Mouse (Mus musculus): ENCODE measurements around the gene Cfdp1. TPM values are rescaled to one million over a fixed set of nuclear protein-coding genes. Genes with fewer than 3 reads are reported as not detected.

Cfdp1 gene
- polyA plus RNA-seq, 1 experiment from 2014 or later = 117 TPM

DNA sequence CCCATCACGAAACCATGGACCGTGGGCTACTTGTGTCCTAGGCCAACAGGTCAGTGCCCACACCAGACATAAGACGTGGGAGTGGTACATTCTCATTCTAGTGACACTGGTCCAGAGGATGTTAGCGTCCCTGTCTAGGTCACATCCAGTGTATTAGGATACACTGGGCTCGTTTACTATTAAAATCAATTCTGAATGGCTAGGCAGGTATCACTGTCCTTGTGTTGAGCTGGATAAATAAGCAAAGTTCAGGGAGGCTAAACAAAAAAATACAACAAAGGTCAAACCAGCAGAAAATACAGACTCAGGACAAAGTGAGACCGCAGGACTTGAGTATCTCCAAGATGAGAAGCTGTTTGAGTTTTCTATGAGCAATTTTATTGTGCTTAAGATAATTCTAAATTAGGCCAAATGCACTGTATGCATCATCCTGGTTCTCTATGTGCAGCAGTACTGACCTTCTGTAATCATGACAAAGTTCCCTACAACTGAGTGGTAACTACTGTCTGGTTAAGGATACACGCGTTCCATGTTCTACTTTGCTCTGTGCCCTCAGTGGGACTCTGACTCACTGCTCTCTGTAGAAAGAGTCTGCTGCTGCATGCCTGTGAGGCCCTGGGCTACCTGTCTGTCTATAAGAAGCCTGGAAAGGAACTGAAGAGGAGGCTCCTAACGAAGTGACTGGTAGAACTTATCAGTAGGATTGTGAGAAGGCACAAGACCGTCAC lies 73.2 kb downstream of the Cfdp1 start:
- Histone ChIP-seq H3K36me3 (peaks cover 3% of the 10 kb centered on the region; the same call in 1 of the 2 replicates), H3K27ac (no peak overlapping the region), H3K9ac (no peak overlapping the region), H3K27me3 (no peaks in the 10 kb centered on the region), H3K4me3 (no peak overlapping the region), H3K9me3 (replicated peaks) (no peaks in the 10 kb centered on the region), H3K4me1 (replicated peaks) (peaks cover 33% of the 10 kb centered on the region), H3K4me2 (no peak overlapping the region)
- ATAC-seq (replicated peaks; ENCODE audit: insufficient number of reproducible peaks, insufficient read depth, low FRiP score, low read depth) = no peak
- 88% methylated on average over 10 of the region's 10 CpGs for WGBS

DNA sequence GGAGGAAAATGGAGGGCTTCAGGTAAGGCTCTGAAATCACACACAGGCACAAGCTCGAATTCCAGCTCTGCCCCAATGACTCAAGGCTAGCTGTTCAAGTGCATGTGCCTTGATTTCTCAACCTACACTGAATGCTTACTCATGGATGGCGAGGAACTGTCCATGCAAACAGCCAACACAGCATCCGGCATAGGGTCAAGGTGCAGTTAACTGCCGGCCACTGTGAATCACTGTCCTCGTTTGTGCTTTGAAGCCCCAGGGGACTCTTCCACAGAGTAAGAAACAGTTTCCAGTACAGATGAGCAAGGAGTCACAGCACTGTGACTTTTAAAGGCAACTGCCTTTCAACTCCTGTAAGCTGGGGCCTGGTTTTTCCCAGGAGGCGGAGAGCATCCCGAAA lies 74.4 kb downstream of the Cfdp1 start:
- Histone ChIP-seq H3K9ac (no peak overlapping the region), H3K4me2 (no peak overlapping the region), H3K9me3 (replicated peaks) (no peaks in the 10 kb centered on the region), H3K36me3 (peaks cover 3% of the 10 kb centered on the region; the same call in 1 of the 2 replicates), H3K27ac (no peak overlapping the region), H3K4me3 (no peak overlapping the region), H3K4me1 (replicated peaks) (peaks cover 23% of the 10 kb centered on the region), H3K27me3 (no peaks in the 10 kb centered on the region)
- 67% methylated on average over 7 of the region's 7 CpGs for WGBS
- ATAC-seq (replicated peaks; ENCODE audit: insufficient number of reproducible peaks, insufficient read depth, low FRiP score, low read depth) = no peak

DNA sequence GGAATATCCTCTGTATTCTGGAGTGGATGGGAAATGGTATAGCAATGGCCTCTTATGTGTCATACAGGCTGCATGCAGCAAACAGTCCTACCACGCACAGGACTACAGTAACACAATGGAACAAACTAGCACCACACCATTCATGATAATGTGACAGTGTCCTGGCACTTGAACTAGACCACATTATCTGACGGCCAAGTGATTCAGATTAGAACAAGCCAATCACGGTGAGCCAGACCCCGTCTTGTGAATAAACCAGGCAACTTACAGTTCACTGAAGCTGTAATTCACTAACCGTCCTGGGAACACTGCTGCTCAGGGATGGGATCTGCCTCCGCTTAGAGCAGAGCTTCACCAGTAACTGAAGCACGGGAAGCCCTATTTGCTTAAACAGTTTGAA lies 75.3 kb downstream of the Cfdp1 start:
- peaks cover 3% of the 10 kb centered on the region; the same call in 1 of the 2 replicates for H3K36me3 ChIP-seq
- H3K27ac ChIP-seq = no peak overlapping the region; the same call in 1 of the 2 replicates
- no peaks in the 10 kb centered on the region for H3K27me3 ChIP-seq
- H3K4me2 ChIP-seq = no peak overlapping the region
- no peak overlapping the region for H3K9ac ChIP-seq
- 36% methylated on average over 7 of the region's 7 CpGs for WGBS
- H3K9me3 ChIP-seq (replicated peaks) = no peaks in the 10 kb centered on the region
- peaks cover 32% of the 10 kb centered on the region for H3K4me1 ChIP-seq (replicated peaks)
- H3K4me3 ChIP-seq = no peak overlapping the region
- peak; percentile 45; the same call in 1 of the 2 replicates for ATAC-seq (replicated peaks; ENCODE audit: insufficient number of reproducible peaks, insufficient read depth, low FRiP score, low read depth)

DNA sequence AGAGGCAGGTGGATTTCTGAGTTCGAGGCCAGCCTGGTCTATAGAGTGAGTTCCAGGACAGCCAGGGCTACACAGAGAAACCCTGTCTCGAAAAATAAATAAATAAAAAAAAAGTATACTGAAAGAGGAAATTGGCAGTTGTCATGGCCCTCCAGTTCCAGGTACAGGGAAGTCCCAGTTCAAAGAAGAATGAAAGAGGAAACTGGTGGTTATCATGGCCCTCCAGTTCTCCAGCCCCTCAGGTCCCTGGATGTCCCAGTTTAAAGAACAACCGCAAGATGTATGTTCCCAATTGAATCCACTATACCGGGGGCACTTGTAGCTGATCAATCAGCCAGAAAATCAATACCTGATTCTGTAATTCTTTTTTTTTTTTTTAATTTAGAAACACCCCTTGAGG lies 77.6 kb downstream of the Cfdp1 start:
- H3K36me3 ChIP-seq = peaks cover 3% of the 10 kb centered on the region; the same call in 1 of the 2 replicates
- H3K4me3 ChIP-seq = no peak overlapping the region
- no peak overlapping the region for H3K27ac ChIP-seq
- ATAC-seq (replicated peaks; ENCODE audit: insufficient number of reproducible peaks, insufficient read depth, low FRiP score, low read depth) = no peak
- H3K27me3 ChIP-seq = no peaks in the 10 kb centered on the region
- peaks cover 49% of the 10 kb centered on the region for H3K4me1 ChIP-seq (replicated peaks)
- H3K9me3 ChIP-seq (replicated peaks) = no peaks in the 10 kb centered on the region
- WGBS = 88% methylated on average over 4 of the region's 4 CpGs
- no peak overlapping the region for H3K9ac ChIP-seq
- no peak overlapping the region for H3K4me2 ChIP-seq

DNA sequence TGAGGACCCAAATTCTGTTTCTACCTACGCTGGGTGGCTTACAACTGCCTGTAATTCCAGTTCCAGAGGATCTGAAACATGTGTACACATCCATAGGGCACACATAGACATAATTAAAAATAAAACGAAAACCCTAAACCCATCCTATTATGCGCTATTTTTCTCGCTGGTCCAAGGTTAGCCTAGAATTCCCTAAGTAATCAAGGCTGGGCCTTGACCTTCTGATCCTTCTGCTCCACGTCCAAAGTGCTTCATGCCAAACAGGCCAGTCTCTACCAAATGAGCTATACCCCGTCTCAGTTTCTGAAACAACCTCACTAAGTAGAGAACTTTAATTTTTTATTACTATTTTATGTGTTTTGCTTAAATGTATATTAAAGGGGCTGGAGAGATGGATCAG lies 78.3 kb downstream of the Cfdp1 start:
- Histone ChIP-seq H3K9ac (no peak overlapping the region), H3K4me2 (no peak overlapping the region), H3K27ac (no peak overlapping the region), H3K4me3 (no peak overlapping the region), H3K36me3 (peaks cover 3% of the 10 kb centered on the region; the same call in 1 of the 2 replicates), H3K4me1 (replicated peaks) (peaks cover 56% of the 10 kb centered on the region), H3K9me3 (replicated peaks) (no peaks in the 10 kb centered on the region), H3K27me3 (no peaks in the 10 kb centered on the region)
- 93% methylated on average over 6 of the region's 6 CpGs for WGBS
- ATAC-seq (replicated peaks; ENCODE audit: insufficient number of reproducible peaks, insufficient read depth, low FRiP score, low read depth) = no peak

DNA sequence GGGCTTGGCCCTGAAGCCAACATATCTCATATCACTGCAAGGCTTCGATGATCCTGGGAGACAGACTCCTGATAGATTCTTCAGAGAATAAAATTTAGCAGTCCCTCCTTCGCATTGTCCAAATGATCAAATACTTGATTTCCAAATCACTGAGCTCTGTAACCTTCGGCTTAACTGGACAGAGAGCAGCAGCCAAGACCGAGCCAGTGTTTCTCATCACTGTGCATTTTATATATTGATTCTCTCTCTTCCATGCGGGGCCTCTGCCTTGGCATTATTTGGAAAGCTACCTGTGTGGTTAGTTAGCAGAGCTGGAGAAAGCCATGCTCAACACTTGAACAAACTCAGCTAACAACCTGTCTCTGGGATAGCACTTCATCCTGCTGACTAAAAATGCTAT lies 80.6 kb downstream of the Cfdp1 start:
- Histone ChIP-seq H3K4me2 (no peak overlapping the region), H3K27me3 (no peaks in the 10 kb centered on the region), H3K9ac (no peak overlapping the region), H3K4me3 (no peak overlapping the region), H3K27ac (peak overlapping the region; percentile 31), H3K4me1 (replicated peaks) (peaks cover 46% of the 10 kb centered on the region), H3K36me3 (peaks cover 5% of the 10 kb centered on the region; the same call in 1 of the 2 replicates), H3K9me3 (replicated peaks) (no peaks in the 10 kb centered on the region)
- ATAC-seq (replicated peaks; ENCODE audit: insufficient number of reproducible peaks, insufficient read depth, low FRiP score, low read depth) = no peak
- 81% methylated on average over 5 of the region's 5 CpGs for WGBS

DNA sequence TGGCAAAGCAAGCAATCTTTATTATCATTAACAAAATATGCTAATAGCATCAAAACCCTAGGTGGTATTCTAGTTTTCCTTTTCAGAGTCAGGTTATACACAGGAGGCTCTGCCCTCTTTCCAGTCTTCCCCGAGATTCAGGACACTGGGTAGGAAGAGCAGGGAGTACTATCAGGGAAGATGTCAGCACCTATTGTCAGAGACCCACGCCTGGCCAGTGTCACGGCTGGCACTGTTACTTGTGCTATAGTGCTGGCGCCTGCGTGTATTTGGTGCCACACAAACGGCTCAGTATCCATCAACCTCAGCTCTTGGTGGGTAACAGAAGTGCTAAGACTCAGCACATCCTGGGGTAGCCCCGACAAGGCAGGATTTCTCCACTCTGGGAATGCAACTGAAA lies 81.0 kb downstream of the Cfdp1 start:
- Histone ChIP-seq H3K4me2 (no peak overlapping the region), H3K9me3 (replicated peaks) (no peaks in the 10 kb centered on the region), H3K4me3 (no peak overlapping the region), H3K27me3 (no peaks in the 10 kb centered on the region), H3K36me3 (peaks cover 9% of the 10 kb centered on the region), H3K4me1 (replicated peaks) (peaks cover 43% of the 10 kb centered on the region), H3K27ac (peak overlapping the region; percentile 31), H3K9ac (no peak overlapping the region)
- 31% methylated on average over 7 of the region's 7 CpGs for WGBS
- ATAC-seq (replicated peaks; ENCODE audit: insufficient number of reproducible peaks, insufficient read depth, low FRiP score, low read depth) = peak; percentile 60; the same call in 1 of the 2 replicates

DNA sequence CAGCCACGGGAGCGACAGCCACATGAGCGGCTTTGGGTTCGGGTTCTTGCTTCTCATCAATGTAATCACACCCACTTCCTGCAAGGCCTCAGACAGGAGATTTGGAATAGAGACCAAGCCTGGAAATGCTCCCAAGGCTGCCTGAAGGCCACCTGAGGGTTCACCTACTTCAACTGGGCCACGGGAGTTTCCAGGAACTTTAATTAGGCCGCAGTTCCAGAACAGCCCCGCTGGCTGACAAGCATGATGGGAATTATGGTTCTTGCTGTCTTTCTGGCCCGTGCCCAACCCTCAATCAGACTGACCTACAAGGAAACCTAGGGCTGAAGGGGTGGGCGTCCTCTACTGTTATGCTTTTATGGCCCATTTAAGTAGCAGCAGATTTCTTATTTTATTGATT lies 82.0 kb downstream of the Cfdp1 start:
- Histone ChIP-seq H3K4me3 (no peak overlapping the region), H3K27ac (no peak overlapping the region), H3K9me3 (replicated peaks) (no peaks in the 10 kb centered on the region), H3K36me3 (peaks cover 15% of the 10 kb centered on the region), H3K4me2 (no peak overlapping the region), H3K9ac (no peak overlapping the region), H3K27me3 (no peaks in the 10 kb centered on the region), H3K4me1 (replicated peaks) (peaks cover 42% of the 10 kb centered on the region)
- no peak for ATAC-seq (replicated peaks; ENCODE audit: insufficient number of reproducible peaks, insufficient read depth, low FRiP score, low read depth)
- 77% methylated on average over 9 of the region's 9 CpGs for WGBS

DNA sequence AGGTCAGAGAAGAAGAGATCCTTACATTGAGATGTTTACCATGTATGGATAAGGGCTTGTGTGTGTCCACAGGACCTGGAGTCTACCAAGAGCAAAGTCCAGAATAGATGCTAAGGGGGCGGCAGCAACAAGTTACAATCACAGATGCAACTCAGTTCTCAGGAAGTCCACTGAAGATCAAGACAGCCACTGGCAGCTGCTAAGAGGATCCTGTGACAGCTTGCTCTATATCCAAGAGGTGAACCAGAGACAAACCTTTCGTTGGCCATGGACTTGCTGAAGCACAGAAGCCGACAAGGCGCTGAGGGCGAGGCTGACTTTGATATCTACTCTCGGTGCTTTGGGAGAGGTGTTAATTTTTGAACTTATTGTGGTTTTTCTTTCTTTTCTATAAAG lies 82.5 kb downstream of the Cfdp1 start:
- Histone ChIP-seq H3K9ac (no peak overlapping the region), H3K9me3 (replicated peaks) (no peaks in the 10 kb centered on the region), H3K36me3 (peaks cover 19% of the 10 kb centered on the region), H3K4me1 (replicated peaks) (peaks cover 42% of the 10 kb centered on the region), H3K4me3 (no peak overlapping the region), H3K27ac (0 out of 2 replicates have a peak overlapping the region, but pooled peaks have one; percentile 20), H3K27me3 (no peaks in the 10 kb centered on the region), H3K4me2 (no peak overlapping the region)
- 72% methylated on average over 6 of the region's 6 CpGs for WGBS
- ATAC-seq (replicated peaks; ENCODE audit: insufficient number of reproducible peaks, insufficient read depth, low FRiP score, low read depth) = no peak

DNA sequence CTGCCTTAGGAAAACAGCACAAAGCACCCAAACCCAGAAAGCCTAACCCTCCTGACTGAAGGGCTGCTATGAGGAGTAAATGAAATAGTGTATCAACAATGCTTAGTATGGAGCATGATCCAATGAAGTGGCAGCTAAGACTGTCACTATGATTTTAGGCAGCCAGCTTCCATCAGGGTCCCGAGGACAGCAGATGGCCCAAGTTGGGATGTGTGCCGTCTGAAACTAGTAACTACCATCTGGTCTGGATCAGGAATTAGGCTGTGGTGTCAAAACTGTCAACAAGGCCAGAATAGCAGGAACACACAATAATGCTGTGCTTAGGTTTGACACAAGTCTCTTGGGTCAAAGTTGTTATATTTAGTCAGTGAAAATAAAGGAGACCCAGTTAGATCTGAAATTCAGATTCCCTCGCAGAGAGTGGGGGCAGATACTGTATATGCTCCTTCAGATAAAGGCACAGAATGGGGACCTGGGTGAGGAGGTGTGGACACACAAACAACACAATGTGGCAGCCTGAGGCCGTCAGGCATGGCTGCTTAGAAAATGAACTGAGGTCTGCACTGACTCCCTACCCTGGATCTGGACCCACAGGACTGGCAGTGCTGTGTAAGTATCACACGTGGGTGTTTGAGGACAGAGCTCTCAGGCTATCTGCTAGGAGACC lies 83.0 kb downstream of the Cfdp1 start:
- no peak overlapping the region for H3K4me2 ChIP-seq
- 0 out of 2 replicates have a peak overlapping the region, but pooled peaks have one; percentile 20 for H3K27ac ChIP-seq
- no peaks in the 10 kb centered on the region for H3K27me3 ChIP-seq
- no peak overlapping the region for H3K4me3 ChIP-seq
- H3K4me1 ChIP-seq (replicated peaks) = peaks cover 42% of the 10 kb centered on the region
- WGBS = 54% methylated on average over 5 of the region's 5 CpGs
- no peak for ATAC-seq (replicated peaks; ENCODE audit: insufficient number of reproducible peaks, insufficient read depth, low FRiP score, low read depth)
- peaks cover 21% of the 10 kb centered on the region for H3K36me3 ChIP-seq
- H3K9ac ChIP-seq = no peak overlapping the region
- H3K9me3 ChIP-seq (replicated peaks) = no peaks in the 10 kb centered on the region

DNA sequence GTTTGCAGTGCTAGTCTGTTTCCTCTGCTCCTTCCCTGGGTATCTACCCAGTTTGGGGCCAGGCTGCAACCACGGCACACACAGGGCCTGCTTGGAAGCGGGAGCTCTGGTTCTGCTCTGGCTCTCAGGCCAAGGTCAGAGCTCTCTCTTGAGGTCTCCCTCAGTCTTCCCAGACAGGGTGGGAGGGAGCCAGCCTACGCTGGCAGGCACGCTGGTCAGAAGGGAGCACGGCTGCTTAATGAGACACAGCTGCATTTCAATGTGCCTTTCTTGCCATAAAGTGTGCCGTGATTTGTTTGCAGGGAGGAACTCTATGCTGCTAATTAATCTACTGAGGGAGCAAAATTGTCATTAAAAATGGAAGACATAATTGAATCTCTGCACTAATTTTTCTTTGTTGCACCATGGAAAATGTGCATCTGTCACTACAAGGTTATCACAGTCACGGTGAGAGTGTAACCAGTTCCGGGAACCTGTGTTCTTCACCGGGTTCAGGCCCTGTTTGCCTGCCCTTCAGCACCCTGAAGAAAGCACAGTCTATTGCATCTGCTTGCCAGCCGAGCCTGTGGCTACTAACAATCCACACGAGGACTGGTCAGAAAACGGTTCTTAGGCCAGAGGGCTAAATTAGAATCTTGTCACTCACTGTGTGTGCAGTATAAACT lies 84.2 kb downstream of the Cfdp1 start:
- WGBS = 46% methylated on average over 12 of the region's 12 CpGs
- H3K9me3 ChIP-seq (replicated peaks) = no peaks in the 10 kb centered on the region
- H3K4me2 ChIP-seq = no peak overlapping the region
- no peak overlapping the region for H3K9ac ChIP-seq
- H3K4me3 ChIP-seq = no peak overlapping the region
- peaks cover 42% of the 10 kb centered on the region for H3K4me1 ChIP-seq (replicated peaks)
- no peaks in the 10 kb centered on the region for H3K27me3 ChIP-seq
- no peak for ATAC-seq (replicated peaks; ENCODE audit: insufficient number of reproducible peaks, insufficient read depth, low FRiP score, low read depth)
- H3K27ac ChIP-seq = peak overlapping the region; percentile 65
- peaks cover 24% of the 10 kb centered on the region for H3K36me3 ChIP-seq

All from heart, embryonic 15.5 days (tissue).